Mouse (Mus musculus) embryonic facial prominence, embryonic 12.5 days (tissue): ENCODE results near the gene Tpcn1. TPM values are rescaled to one million over a fixed set of nuclear protein-coding genes. Genes with fewer than 3 reads are reported as not detected.
A peak's percentile ranks its signal among the peaks of the same experiment; 100 is the strongest.

ENCODE experiments used
- ATAC-seq: fragments of 200-750 bp; cut with Nextera tagmentation; 2 replicates; pipeline ENCODE4 v1.8.0; 2017; ENCODE audit not compliant: insufficient number of reproducible peaks, insufficient read depth, low FRiP score, low TSS enrichment
- H3K27ac ChIP-seq: fragments of 300-500 bp; sonication (generic); 2 replicates; pipeline ENCODE4 v1.5.1; 2016; ENCODE audit warnings: mild to moderate bottlenecking
- H3K27me3 ChIP-seq: fragments of 300-500 bp; sonication (generic); 2 replicates; pipeline ENCODE4 v1.6.1; 2016; ENCODE audit warnings: mild to moderate bottlenecking, moderate library complexity
- H3K36me3 ChIP-seq: fragments of 300-500 bp; sonication (generic); 2 replicates; pipeline ENCODE4 v1.6.1; 2016; ENCODE audit warnings: mild to moderate bottlenecking
- H3K4me1 ChIP-seq: fragments of 300-500 bp; sonication (generic); 2 replicates; pipeline ENCODE4 v1.6.1; 2016
- H3K4me2 ChIP-seq: fragments of 300-500 bp; sonication (generic); replicated peaks from 2 replicates; pipeline ENCODE4 v1.6.1; 2016; ENCODE audit warnings: mild to moderate bottlenecking, moderate library complexity
- H3K4me3 ChIP-seq: fragments of 300-500 bp; sonication (generic); 2 replicates; pipeline ENCODE4 v1.5.1; 2016; ENCODE audit warnings: mild to moderate bottlenecking
- H3K9ac ChIP-seq: fragments of 300-500 bp; sonication (generic); 2 replicates; pipeline ENCODE4 v1.6.1; 2016; ENCODE audit warnings: mild to moderate bottlenecking, moderate library complexity
- H3K9me3 ChIP-seq: fragments of 300-500 bp; sonication (generic); 2 replicates; pipeline ENCODE4 v1.6.1; 2016; ENCODE audit warnings: mild to moderate bottlenecking, moderate library complexity
- WGBS: fragments of 180-500 bp; shearing (Covaris S2); methylation state at CpG from one replicate; pipeline ENCODE4 v1.1.7; 2016; 5-methylcytosine and 5-hydroxymethylcytosine counted together
- polyA plus RNA-seq: library from polyadenylated mRNA; unstranded; fragments of >200 nt; fragmentation: Nextera tagmentation; extraction: Ambion mirVana; gene quantifications from 2 replicates; pipeline ENCODE4 v1.2.1, GENCODE M21; 2016

Gene Tpcn1
- polyA plus RNA-seq, 1 experiment from 2014 or later: 17.4 TPM

GRCm38 (mm10) chr5:120548236-120548850, 40.1 kb downstream of the Tpcn1 start:
- 61% methylated on average over 11 of the region's 11 CpGs for WGBS

GRCm38 (mm10) chr5:120536632-120537031, 51.8 kb downstream of the Tpcn1 start:
- Histone ChIP-seq H3K4me2 (no peak overlapping the region), H3K36me3 (peaks cover 40% of the 10 kb centered on the region), H3K4me1 (peaks cover 28% of the 10 kb centered on the region), H3K27ac (no peak overlapping the region), H3K9me3 (no peaks in the 10 kb centered on the region), H3K4me3 (no peak overlapping the region), H3K9ac (no peak overlapping the region), H3K27me3 (no peaks in the 10 kb centered on the region)
- WGBS: 66% methylated on average over 5 of the region's 5 CpGs
- no peak for ATAC-seq

More at GRCm38 (mm10) chr5:120548236-120548850, 40.1 kb downstream of the Tpcn1 start:
- peaks cover 35% of the 10 kb centered on the region for H3K36me3 ChIP-seq
- no peaks in the 10 kb centered on the region for H3K4me1 ChIP-seq
- H3K27me3 ChIP-seq: no peaks in the 10 kb centered on the region
- no peak overlapping the region for H3K9ac ChIP-seq
- ATAC-seq: no peak
- no peak overlapping the region for H3K4me2 ChIP-seq
- H3K9me3 ChIP-seq: no peaks in the 10 kb centered on the region
- H3K27ac ChIP-seq: no peak overlapping the region
- no peak overlapping the region for H3K4me3 ChIP-seq

GRCm38 (mm10) chr5:120536046-120536445, 52.4 kb downstream of the Tpcn1 start:
- no peak overlapping the region for H3K4me3 ChIP-seq
- peak overlapping the region; percentile 32; the same call in 1 of the 2 replicates for H3K27ac ChIP-seq
- peaks cover 35% of the 10 kb centered on the region for H3K36me3 ChIP-seq
- ATAC-seq: no peak
- no peak overlapping the region for H3K9ac ChIP-seq
- peaks cover 28% of the 10 kb centered on the region for H3K4me1 ChIP-seq
- no peak overlapping the region for H3K4me2 ChIP-seq
- 76% methylated on average over 12 of the region's 13 CpGs for WGBS
- no peaks in the 10 kb centered on the region for H3K27me3 ChIP-seq
- H3K9me3 ChIP-seq: no peaks in the 10 kb centered on the region

- Histone ChIP-seq H3K4me2 (no peak overlapping the region), H3K36me3 (peaks cover 23% of the 10 kb centered on the region), H3K4me3 (no peak overlapping the region), H3K4me1 (peaks cover 28% of the 10 kb centered on the region), H3K27ac (peak overlapping the region; percentile 32; the same call in 1 of the 2 replicates), H3K9me3 (no peaks in the 10 kb centered on the region), H3K9ac (peak overlapping the region; percentile 24; the same call in 1 of the 2 replicates), H3K27me3 (no peaks in the 10 kb centered on the region)
- WGBS: 39% methylated on average over 2 of the region's 2 CpGs
- peak; percentile 47; the same call in 1 of the 2 replicates for ATAC-seq
These were observed 53.8 kb downstream of the Tpcn1 start for GRCm38 (mm10) chr5:120534686-120535075.

- Histone ChIP-seq H3K27ac (peak overlapping the region; percentile 32; the same call in 1 of the 2 replicates), H3K9me3 (no peaks in the 10 kb centered on the region), H3K36me3 (peaks cover 18% of the 10 kb centered on the region), H3K4me1 (peaks cover 28% of the 10 kb centered on the region), H3K4me3 (no peak overlapping the region), H3K9ac (peak overlapping the region; percentile 24; the same call in 1 of the 2 replicates), H3K27me3 (no peaks in the 10 kb centered on the region), H3K4me2 (no peak overlapping the region)
- ATAC-seq: no peak
- 64% methylated on average over 15 of the region's 15 CpGs for WGBS
These were observed 54.3 kb downstream of the Tpcn1 start for GRCm38 (mm10) chr5:120534071-120534685.

- Histone ChIP-seq H3K27ac (no peak overlapping the region), H3K27me3 (no peaks in the 10 kb centered on the region), H3K9me3 (no peaks in the 10 kb centered on the region), H3K4me1 (peaks cover 26% of the 10 kb centered on the region), H3K4me2 (no peak overlapping the region), H3K4me3 (no peak overlapping the region), H3K36me3 (no peaks in the 10 kb centered on the region), H3K9ac (no peak overlapping the region)
- 87% methylated on average over 8 of the region's 8 CpGs for WGBS
- no peak for ATAC-seq
These were observed 56.8 kb downstream of the Tpcn1 start for GRCm38 (mm10) chr5:120531631-120532030.

- H3K36me3 ChIP-seq: no peaks in the 10 kb centered on the region
- no peak overlapping the region for H3K27ac ChIP-seq
- no peaks in the 10 kb centered on the region for H3K9me3 ChIP-seq
- no peak overlapping the region for H3K4me2 ChIP-seq
- H3K4me3 ChIP-seq: no peak overlapping the region
- whole genome bisulfite sequencing: 81% methylated on average over 18 of the region's 20 CpGs
- no peaks in the 10 kb centered on the region for H3K4me1 ChIP-seq
- H3K27me3 ChIP-seq: no peaks in the 10 kb centered on the region
- no peak overlapping the region for H3K9ac ChIP-seq
- no peak for ATAC-seq
These were observed 61.0 kb downstream of the Tpcn1 start for GRCm38 (mm10) chr5:120527296-120527964.

- no peaks in the 10 kb centered on the region for H3K36me3 ChIP-seq
- H3K27me3 ChIP-seq: no peaks in the 10 kb centered on the region
- no peak overlapping the region for H3K27ac ChIP-seq
- no peaks in the 10 kb centered on the region for H3K4me1 ChIP-seq
- H3K4me2 ChIP-seq: no peak overlapping the region
- no peak overlapping the region for H3K4me3 ChIP-seq
- 68% methylated on average over 11 of the region's 11 CpGs for WGBS
- H3K9me3 ChIP-seq: no peaks in the 10 kb centered on the region
- H3K9ac ChIP-seq: no peak overlapping the region
- no peak for ATAC-seq
These were observed 62.2 kb downstream of the Tpcn1 start for GRCm38 (mm10) chr5:120526311-120526710.

GRCm38 (mm10) chr5:120525737-120526136, 62.7 kb downstream of the Tpcn1 start:
- Histone ChIP-seq H3K9me3 (no peaks in the 10 kb centered on the region), H3K36me3 (no peaks in the 10 kb centered on the region), H3K9ac (no peak overlapping the region), H3K27me3 (no peaks in the 10 kb centered on the region), H3K4me2 (no peak overlapping the region), H3K4me3 (no peak overlapping the region), H3K4me1 (no peaks in the 10 kb centered on the region), H3K27ac (no peak overlapping the region)
- no peak for ATAC-seq
- WGBS: 30% methylated on average over 5 of the region's 5 CpGs

GRCm38 (mm10) chr5:120524736-120525135, 63.7 kb downstream of the Tpcn1 start:
- Histone ChIP-seq H3K4me1 (no peaks in the 10 kb centered on the region), H3K9me3 (no peaks in the 10 kb centered on the region), H3K27me3 (no peaks in the 10 kb centered on the region), H3K4me2 (no peak overlapping the region), H3K9ac (no peak overlapping the region), H3K27ac (no peak overlapping the region), H3K4me3 (no peak overlapping the region), H3K36me3 (no peaks in the 10 kb centered on the region)
- 93% methylated on average over 2 of the region's 2 CpGs for WGBS
- ATAC-seq: no peak

- H3K4me1 ChIP-seq: no peaks in the 10 kb centered on the region
- WGBS: 83% methylated on average over 3 of the region's 3 CpGs
- H3K9me3 ChIP-seq: no peaks in the 10 kb centered on the region
- H3K36me3 ChIP-seq: no peaks in the 10 kb centered on the region
- H3K4me3 ChIP-seq: no peak overlapping the region
- no peak overlapping the region for H3K4me2 ChIP-seq
- ATAC-seq: no peak
- H3K9ac ChIP-seq: no peak overlapping the region
- H3K27ac ChIP-seq: no peak overlapping the region
- no peaks in the 10 kb centered on the region for H3K27me3 ChIP-seq
These were observed 65.8 kb downstream of the Tpcn1 start for GRCm38 (mm10) chr5:120522649-120523048.

- Histone ChIP-seq H3K27ac (no peak overlapping the region), H3K9ac (no peak overlapping the region), H3K4me1 (peaks cover 18% of the 10 kb centered on the region), H3K4me3 (no peak overlapping the region), H3K27me3 (no peaks in the 10 kb centered on the region), H3K36me3 (no peaks in the 10 kb centered on the region), H3K9me3 (no peaks in the 10 kb centered on the region), H3K4me2 (no peak overlapping the region)
- 50% methylated on average over 9 of the region's 9 CpGs for WGBS
- no peak for ATAC-seq
These were observed 70.9 kb downstream of the Tpcn1 start for GRCm38 (mm10) chr5:120517552-120517951.
